Mouse (Mus musculus) liver, postnatal 0 days (tissue): ENCODE data around the gene Hmx1.

Experiments used
- CTCF ChIP-seq: sonication (generic); IDR thresholded peaks from 2 replicates; pipeline ENCODE4 v1.5.1; 2016; ENCODE audit warnings: antibody characterized with exemption, low read depth
- EP300 ChIP-seq: IDR thresholded peaks from 2 replicates; pipeline ENCODE4 v1.6.1; 2016; ENCODE audit warnings: antibody characterized with exemption, low read depth, mild to moderate bottlenecking

DNA sequence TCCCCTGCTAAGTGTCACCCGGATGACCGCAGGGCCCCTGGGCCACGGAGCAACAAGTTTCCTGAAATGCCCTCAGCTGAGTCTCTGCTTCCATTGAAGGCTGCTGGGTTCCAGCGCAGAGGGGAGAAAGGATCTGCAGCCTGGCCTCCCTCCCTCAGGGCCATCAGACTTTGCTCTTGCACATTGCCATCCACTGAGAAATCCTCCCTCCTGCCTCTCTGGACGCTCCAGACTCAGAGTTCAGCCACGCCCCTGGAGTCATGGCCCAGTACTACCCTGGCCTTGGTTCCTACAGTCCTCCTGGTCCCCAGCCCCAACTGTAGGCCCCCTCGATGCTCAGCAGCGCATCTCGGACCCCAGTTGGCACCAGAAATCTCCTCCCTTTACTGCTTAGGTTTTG, 52.5 kb downstream of the Hmx1 start:
- TF ChIP-seq CTCF (no peak), EP300 (no peak)
